Mouse (Mus musculus) effector memory CD4-positive, alpha-beta T cell, adult 5 months (primary cell): ENCODE data around the gene Ppp1r9b. TPM values are rescaled to one million over a fixed set of nuclear protein-coding genes. Genes with fewer than 3 reads are reported as not detected.

Experiments
- polyA plus RNA-seq: library from polyadenylated mRNA; unstranded; fragments of 100-300 nt; shearing (Covaris generic); gene quantifications from one replicate; pipeline ENCODE4 v1.2.1, GENCODE M21; 2017

Gene Ppp1r9b
- polyA plus RNA-seq = 12.3 TPM

GRCm38 (mm10) chr11:94990749-94991577, at the start of gene Ppp1r9b:
Gene Ppp1r9b (plus strand): TSS chr11:94991035.

GRCm38 (mm10) chr11:94967419-94967818, 23.4 kb upstream of the Ppp1r9b start, which contains the start of gene Hils1:
Gene Hils1 (plus strand): TSS chr11:94967593.

GRCm38 (mm10) chr11:94976199-94976598, 14.6 kb upstream of the Ppp1r9b start, which contains the start of gene Sgca:
Gene Sgca (minus strand): TSS chr11:94976327.

GRCm38 (mm10) chr11:95009629-95010014, 18.8 kb downstream of the Ppp1r9b start, which contains the start of gene Samd14:
Gene Samd14 (plus strand): TSS chr11:95009879.

GRCm38 (mm10) chr11:95041139-95041609, 50.3 kb downstream of the Ppp1r9b start, which contains the start of gene Pdk2:
Gene Pdk2 (minus strand): TSS chr11:95041354.

Other genes starting within 250 kb of the Ppp1r9b start
- gene Cdc34b, start 249.3 kb upstream of the Ppp1r9b start, polyA plus RNA-seq = not detected
- gene Tmem92, start 208.3 kb upstream of the Ppp1r9b start, polyA plus RNA-seq = not detected
- not detected for gene Col1a1, start 54.8 kb upstream of the Ppp1r9b start, polyA plus RNA-seq
- not detected for gene Hils1, start 23.4 kb upstream of the Ppp1r9b start, polyA plus RNA-seq
- not detected for gene Sgca, start 14.7 kb upstream of the Ppp1r9b start, polyA plus RNA-seq
- gene Samd14, start 18.8 kb downstream of the Ppp1r9b start, polyA plus RNA-seq = not detected
- gene Pdk2, start 50.3 kb downstream of the Ppp1r9b start, polyA plus RNA-seq = 8.8 TPM
- gene Itga3, start 85.8 kb downstream of the Ppp1r9b start, polyA plus RNA-seq = 3.9 TPM
- not detected for gene Dlx3, start 129.1 kb downstream of the Ppp1r9b start, polyA plus RNA-seq
- not detected for gene Dlx4, start 155.2 kb downstream of the Ppp1r9b start, polyA plus RNA-seq